Mouse (Mus musculus) spleen, postnatal 10 days (tissue): ENCODE measurements at regions not wholly inside any gene's neighbourhood (a gene's known extent, or its start where the extent isn't known, plus 50 kb on each side); places are given as distances from the start of the nearest gene placed in this dataset.

Experiments
- DNase-seq, 2 experiments: peaks; one replicate each; pipeline ENCODE4 v3.0.0; 2021 to 2022; ENCODE audit warnings: low spot score in 2 of 2

- peak in 1 of 2 experiments; percentile 56 for DNase-seq
Measured at GRCm38 (mm10) chr15:62221024-62221819, 1298.4 kb upstream of the A1bg start.

GRCm38 (mm10) chr15:62220620-62221019, 1297.8 kb upstream of the A1bg start:
- DNase-seq, result no peak

GRCm38 (mm10) chr15:62219934-62220540, 1297.2 kb upstream of the A1bg start:
- no peak for DNase-seq

GRCm38 (mm10) chr15:62218346-62219080, 1295.7 kb upstream of the A1bg start:
- DNase-seq, result no peak

- no peak for DNase-seq
Measured at GRCm38 (mm10) chr15:62216688-62217477, 1294.1 kb upstream of the A1bg start.

- no peak for DNase-seq
Measured at GRCm38 (mm10) chr15:62215616-62216398, 1293.0 kb upstream of the A1bg start.

- DNase-seq, result no peak
Measured at GRCm38 (mm10) chr15:62214300-62214699, 1291.5 kb upstream of the A1bg start.

- DNase-seq, result no peak
Measured at GRCm38 (mm10) chr15:62212283-62212910, 1289.6 kb upstream of the A1bg start.

GRCm38 (mm10) chr15:62209881-62210481, 1287.2 kb upstream of the A1bg start:
- DNase-seq, result no peak

- DNase-seq, result no peak
Measured at GRCm38 (mm10) chr15:62209296-62209695, 1286.5 kb upstream of the A1bg start.

- no peak for DNase-seq
Measured at GRCm38 (mm10) chr15:62206502-62206902, 1283.7 kb upstream of the A1bg start.

- no peak for DNase-seq
Measured at GRCm38 (mm10) chr15:62203951-62204905, 1281.4 kb upstream of the A1bg start.

GRCm38 (mm10) chr15:62202781-62203375, 1280.1 kb upstream of the A1bg start:
- no peak for DNase-seq

GRCm38 (mm10) chr15:62198721-62199120, 1275.9 kb upstream of the A1bg start:
- DNase-seq, result no peak

- no peak for DNase-seq
Measured at GRCm38 (mm10) chr15:62198194-62198593, 1275.4 kb upstream of the A1bg start.

- DNase-seq, result no peak
Measured at GRCm38 (mm10) chr15:62195440-62195839, 1272.6 kb upstream of the A1bg start.

GRCm38 (mm10) chr15:62192706-62193105, 1269.9 kb upstream of the A1bg start:
- no peak for DNase-seq

GRCm38 (mm10) chr15:62191641-62192040, 1268.8 kb upstream of the A1bg start:
- DNase-seq, result no peak
